Mouse (Mus musculus): ENCODE data around the gene Lancl1. TPM values are rescaled to one million over a fixed set of nuclear protein-coding genes. Genes with fewer than 3 reads are reported as not detected.

The Lancl1 gene
- 52.9 TPM for polyA plus RNA-seq (2014; fragmentation: Illumina TruSeq; extraction: RNeasy Lipid Tissue Mini Kit (QIAGEN cat#74804); ENCODE audit: low read depth, low replicate concordance)

GRCm38 (mm10) chr1:67038246-67038987 lies at the start of gene Lancl1:
Gene Lancl1 (minus strand): TSS chr1:67038872.

Other genes starting within 250 kb of the Lancl1 start
- 10.9 TPM for gene Kansl1l, start 221.3 kb downstream of the Lancl1 start, polyA plus RNA-seq (2014; fragmentation: Illumina TruSeq; extraction: RNeasy Lipid Tissue Mini Kit (QIAGEN cat#74804); ENCODE audit: low read depth, low replicate concordance)
- gene Acadl, start 175.6 kb downstream of the Lancl1 start, polyA plus RNA-seq (2014; fragmentation: Illumina TruSeq; extraction: RNeasy Lipid Tissue Mini Kit (QIAGEN cat#74804); ENCODE audit: low read depth, low replicate concordance), result 98.8 TPM
- 31.1 TPM for gene Myl1, start 93.5 kb downstream of the Lancl1 start, polyA plus RNA-seq (2014; fragmentation: Illumina TruSeq; extraction: RNeasy Lipid Tissue Mini Kit (QIAGEN cat#74804); ENCODE audit: low read depth, low replicate concordance)
- not detected for gene Cps1, start 84.2 kb upstream of the Lancl1 start, polyA plus RNA-seq (2014; fragmentation: Illumina TruSeq; extraction: RNeasy Lipid Tissue Mini Kit (QIAGEN cat#74804); ENCODE audit: low read depth, low replicate concordance)